Mouse (Mus musculus) left cerebral cortex, postnatal 25 days (tissue): ENCODE data around the gene Smim9. TPM values are rescaled to one million over a fixed set of nuclear protein-coding genes. Genes with fewer than 3 reads are reported as not detected.

ENCODE experiments used
- total RNA-seq, 2 experiments: library from RNA; stranded (reverse); gene quantifications; 2 replicates each; pipeline ENCODE4 v1.2.3; 2021

The Smim9 gene
- total RNA-seq, 2 experiments from 2014 or later, result not detected

Other genes with a start within 250 kb of the Smim9 start
- 1 to 10 TPM; 1.9 to 2.8 TPM for gene Gab3, start 78.3 kb downstream of the Smim9 start, total RNA-seq
- 10 to 100 TPM; 29.6 to 30.3 TPM for gene Dkc1, start 67.9 kb downstream of the Smim9 start, total RNA-seq
- 10 to 100 TPM; 29.0 to 29.4 TPM for gene Mpp1, start 32.8 kb downstream of the Smim9 start, total RNA-seq
- 10 to 100 TPM; 50.6 to 53.6 TPM for gene Fundc2, start 218.6 kb upstream of the Smim9 start, total RNA-seq
- 1 to 10 TPM; 1.5 to 2.7 TPM for gene F8, start 218.8 kb upstream of the Smim9 start, total RNA-seq